Comparison of ENCODE assay signal across 21 mouse cellular contexts in the genomic region with DNA sequence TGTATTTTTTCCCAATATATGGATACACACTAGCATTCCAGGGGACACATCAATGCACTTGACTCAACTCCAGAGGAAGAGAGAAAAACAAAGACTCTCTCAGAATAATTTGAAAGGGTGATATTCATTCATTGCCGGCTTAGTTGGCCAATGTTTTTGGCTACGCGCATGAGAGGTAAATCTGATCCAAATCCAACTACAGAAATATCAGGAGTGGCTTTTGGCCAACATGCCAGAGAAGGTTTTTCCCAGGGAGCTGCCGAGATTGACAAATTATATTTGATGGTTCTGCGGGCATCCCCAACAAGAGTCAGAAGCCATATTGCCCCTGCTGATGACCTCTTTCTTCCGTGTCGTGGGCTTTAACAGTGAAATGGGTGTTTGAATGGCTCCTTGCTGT.
"Had no signal": no experiment of that assay in that cellular context is flagged by ENCODE, and none has a peak within 500 bp of the region (broad histone marks: within the 10 kb centered on the region; RNA-seq: fewer than 3 reads in every experiment).

No protein-coding gene starts in this region.

- H3K4me3 ChIP-seq: lung, embryonic 15.5 days; megakaryocyte, embryonic 14.5 days; midbrain, embryonic 13.5 days; midbrain, embryonic 15.5 days; myocyte; neural tube, embryonic 13.5 days; neural tube, embryonic 15.5 days; stomach, embryonic 15.5 days had no signal

- H3K4me2 ChIP-seq: lung, embryonic 15.5 days; midbrain, embryonic 11.5 days; midbrain, embryonic 13.5 days; midbrain, embryonic 15.5 days; neural tube, embryonic 13.5 days; neural tube, embryonic 15.5 days; stomach, embryonic 15.5 days had no signal

- H3K4me1 ChIP-seq: lung, embryonic 15.5 days; megakaryocyte, embryonic 14.5 days; midbrain, embryonic 13.5 days; midbrain, embryonic 15.5 days; neural tube, embryonic 13.5 days; neural tube, embryonic 15.5 days; stomach, embryonic 15.5 days had no signal

- H3K27ac ChIP-seq: lung, embryonic 15.5 days; macrophage; midbrain, embryonic 13.5 days; midbrain, embryonic 15.5 days; neural tube, embryonic 13.5 days; neural tube, embryonic 15.5 days; stomach, embryonic 15.5 days; stomach, postnatal 0 days had no signal

- ATAC-seq: lung, postnatal 0 days; midbrain, embryonic 13.5 days; midbrain, embryonic 15.5 days had no signal

- H3K9ac ChIP-seq: lung, embryonic 15.5 days; midbrain, embryonic 13.5 days; midbrain, embryonic 15.5 days; neural tube, embryonic 13.5 days; neural tube, embryonic 15.5 days; stomach, embryonic 15.5 days had no signal

- DNase-seq: lung, adult 2 months; lung, postnatal 14 days; lung, postnatal 36 days; retina, postnatal 1 day; right cerebral cortex, adult 18-20 months; right cerebral cortex, postnatal 25 days; thymus, adult 2 months; thymus, postnatal 25 days; thymus, postnatal 4 days had no signal

- H3K27me3 ChIP-seq: lung, embryonic 15.5 days; megakaryocyte, embryonic 14.5 days; midbrain, embryonic 13.5 days; midbrain, embryonic 15.5 days; neural tube, embryonic 13.5 days; neural tube, embryonic 15.5 days; stomach, embryonic 15.5 days had no signal

- H3K9me3 ChIP-seq: lung, embryonic 15.5 days; midbrain, embryonic 13.5 days; midbrain, embryonic 15.5 days; neural tube, embryonic 13.5 days; neural tube, embryonic 15.5 days; stomach, embryonic 15.5 days had no signal

- H3K36me3 ChIP-seq: lung, embryonic 15.5 days; midbrain, embryonic 13.5 days; midbrain, embryonic 15.5 days; neural tube, embryonic 13.5 days; neural tube, embryonic 15.5 days; stomach, embryonic 15.5 days had no signal
